Mouse (Mus musculus) limb, embryonic 12.5 days (tissue): Measurements from ENCODE around the gene Smtn. TPM values are rescaled to one million over a fixed set of nuclear protein-coding genes. Genes with fewer than 3 reads are reported as not detected.

Experiments
- ATAC-seq: fragments of 200-750 bp; cut with Nextera tagmentation; 2 replicates; pipeline ENCODE4 v1.8.0; 2017; ENCODE audit warnings: low read depth, moderate TSS enrichment; ENCODE audit not compliant: insufficient number of reproducible peaks, insufficient read depth, low FRiP score, low TSS enrichment
- H3K27ac ChIP-seq: fragments of 300-500 bp; sonication (generic); 2 replicates; pipeline ENCODE4 v1.5.1; 2016; ENCODE audit warnings: mild to moderate bottlenecking, moderate library complexity
- H3K27me3 ChIP-seq: fragments of 300-500 bp; sonication (generic); 2 replicates; pipeline ENCODE4 v1.6.1; 2016; ENCODE audit warnings: mild to moderate bottlenecking, moderate library complexity
- H3K36me3 ChIP-seq: fragments of 300-500 bp; sonication (generic); 2 replicates; pipeline ENCODE4 v1.6.1; 2016; ENCODE audit warnings: mild to moderate bottlenecking, moderate library complexity
- H3K4me1 ChIP-seq: fragments of 300-500 bp; sonication (generic); replicated peaks from 2 replicates; pipeline ENCODE4 v1.6.1; 2016
- H3K4me2 ChIP-seq: fragments of 300-500 bp; sonication (generic); 2 replicates; pipeline ENCODE4 v1.6.1; 2016; ENCODE audit warnings: mild to moderate bottlenecking, moderate library complexity
- H3K4me3 ChIP-seq: fragments of 300-500 bp; sonication (generic); replicated peaks from 2 replicates; pipeline ENCODE4 v1.5.1; 2016; ENCODE audit warnings: mild to moderate bottlenecking
- H3K9ac ChIP-seq: fragments of 300-500 bp; sonication (generic); replicated peaks from 2 replicates; pipeline ENCODE4 v1.6.1; 2016; ENCODE audit warnings: mild to moderate bottlenecking, moderate library complexity
- H3K9me3 ChIP-seq: fragments of 300-500 bp; sonication (generic); 2 replicates; pipeline ENCODE4 v1.6.1; 2016; ENCODE audit warnings: mild to moderate bottlenecking, moderate library complexity
- WGBS: fragments of 180-500 bp; shearing (Covaris S2); methylation state at CpG from one replicate; pipeline ENCODE4 v1.1.7; 2016; 5-methylcytosine and 5-hydroxymethylcytosine counted together
- polyA plus RNA-seq: library from polyadenylated mRNA; unstranded; fragments of >200 nt; fragmentation: Nextera tagmentation; extraction: Ambion mirVana; gene quantifications from 2 replicates; pipeline ENCODE4 v1.2.1, GENCODE M21; 2016

Gene Smtn
- polyA plus RNA-seq, 1 experiment from 2014 or later, result 46.4 TPM

DNA sequence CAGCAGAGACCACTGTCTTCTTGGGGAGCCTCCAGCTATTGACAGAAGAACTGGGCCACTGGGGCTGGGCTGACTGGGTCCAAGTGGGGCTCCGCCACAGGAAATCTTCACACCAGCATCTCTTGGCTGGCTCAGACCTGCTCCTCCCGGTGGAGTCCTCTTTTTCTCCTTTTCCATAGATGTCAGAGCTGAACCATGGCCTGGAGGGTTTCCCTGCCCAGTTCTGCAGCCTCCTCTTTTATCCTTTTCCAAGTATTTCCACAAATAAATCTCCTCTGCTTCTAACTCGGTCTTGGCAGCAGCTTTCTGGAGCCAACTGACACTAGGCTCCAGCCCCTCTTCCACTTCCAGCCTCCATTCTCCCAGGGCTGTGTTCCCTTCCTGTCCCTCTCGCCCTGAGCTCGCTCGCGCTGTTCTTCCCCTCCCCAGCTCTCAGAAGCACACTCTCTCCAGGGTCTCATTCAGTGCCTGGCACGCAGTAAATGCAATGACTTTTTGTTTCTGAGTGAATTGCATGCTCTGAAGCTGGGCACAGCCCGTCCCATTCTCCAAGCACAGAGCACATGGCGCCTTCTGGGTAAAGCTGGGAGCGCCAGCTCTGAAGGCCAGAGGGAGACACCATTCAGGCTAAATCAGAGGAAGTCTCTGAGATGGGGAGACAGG is 56.3 kb downstream of the Smtn start:
- H3K4me1 ChIP-seq, result peaks cover 12% of the 10 kb centered on the region
- WGBS, result 63% methylated on average over 11 of the region's 11 CpGs
- no peak overlapping the region for H3K27ac ChIP-seq
- H3K4me2 ChIP-seq, result no peak overlapping the region
- peak overlapping the region; percentile 31; the same call in 1 of the 2 replicates for H3K9ac ChIP-seq
- H3K27me3 ChIP-seq, result no peaks in the 10 kb centered on the region
- H3K36me3 ChIP-seq, result no peaks in the 10 kb centered on the region
- ATAC-seq, result no peak
- no peak overlapping the region for H3K4me3 ChIP-seq
- H3K9me3 ChIP-seq, result no peaks in the 10 kb centered on the region

- Histone ChIP-seq H3K36me3 (no peaks in the 10 kb centered on the region), H3K9ac (no peak overlapping the region), H3K9me3 (no peaks in the 10 kb centered on the region), H3K27ac (no peak overlapping the region), H3K27me3 (no peaks in the 10 kb centered on the region), H3K4me3 (no peak overlapping the region), H3K4me2 (no peak overlapping the region), H3K4me1 (no peaks in the 10 kb centered on the region)
- no peak for ATAC-seq
These were observed 64.9 kb downstream of the Smtn start for GRCm38 (mm10) chr11:3475489-3475888.

GRCm38 (mm10) chr11:3474480-3475115 is 65.8 kb downstream of the Smtn start:
- no peaks in the 10 kb centered on the region for H3K4me1 ChIP-seq
- ATAC-seq, result no peak
- no peaks in the 10 kb centered on the region for H3K27me3 ChIP-seq
- no peaks in the 10 kb centered on the region for H3K9me3 ChIP-seq
- no peak overlapping the region for H3K4me2 ChIP-seq
- H3K36me3 ChIP-seq, result no peaks in the 10 kb centered on the region
- no peak overlapping the region for H3K4me3 ChIP-seq
- H3K9ac ChIP-seq, result no peak overlapping the region
- H3K27ac ChIP-seq, result no peak overlapping the region
- 79% methylated on average over 7 of the region's 7 CpGs for WGBS

- ATAC-seq, result no peak
- WGBS, result 35% methylated on average over 1 of the region's 1 CpGs
- no peak overlapping the region for H3K4me2 ChIP-seq
- H3K36me3 ChIP-seq, result no peaks in the 10 kb centered on the region
- H3K4me1 ChIP-seq, result no peaks in the 10 kb centered on the region
- H3K27me3 ChIP-seq, result no peaks in the 10 kb centered on the region
- no peak overlapping the region for H3K9ac ChIP-seq
- H3K9me3 ChIP-seq, result no peaks in the 10 kb centered on the region
- no peak overlapping the region for H3K4me3 ChIP-seq
- no peak overlapping the region for H3K27ac ChIP-seq
These were observed 67.9 kb downstream of the Smtn start for GRCm38 (mm10) chr11:3472484-3472883.

DNA sequence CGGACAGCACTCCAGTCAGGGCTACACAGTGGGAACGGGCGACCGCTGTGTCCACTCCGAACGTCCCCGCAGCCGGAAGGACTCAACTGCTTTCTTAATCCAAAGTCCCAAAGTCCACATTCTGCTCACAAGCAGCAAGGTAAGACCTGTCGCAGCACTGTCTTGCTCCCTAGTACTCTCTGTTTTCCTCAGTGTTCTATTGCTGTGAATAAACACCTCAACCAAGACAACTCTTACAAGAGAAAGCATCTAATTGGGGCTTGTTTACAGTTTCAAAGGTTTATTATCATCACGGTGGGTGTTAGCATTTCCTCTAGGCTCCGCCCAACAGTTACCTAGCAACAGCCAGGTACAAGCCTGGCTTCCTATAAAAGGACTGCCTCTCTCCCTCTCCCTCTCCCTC is 69.0 kb downstream of the Smtn start:
- no peaks in the 10 kb centered on the region for H3K4me1 ChIP-seq
- no peak overlapping the region for H3K27ac ChIP-seq
- no peak overlapping the region; the same call in 1 of the 2 replicates for H3K4me2 ChIP-seq
- no peak overlapping the region for H3K9ac ChIP-seq
- H3K27me3 ChIP-seq, result no peaks in the 10 kb centered on the region
- WGBS, result 23% methylated on average over 11 of the region's 11 CpGs
- ATAC-seq, result no peak
- H3K36me3 ChIP-seq, result no peaks in the 10 kb centered on the region
- no peaks in the 10 kb centered on the region for H3K9me3 ChIP-seq
- H3K4me3 ChIP-seq, result no peak overlapping the region

Other genes starting within 250 kb of the Smtn start
- gene Pik3ip1, start 210.2 kb downstream of the Smtn start, polyA plus RNA-seq, result 15.1 and 18.8 TPM in 2 replicates
- 58.5 and 62.3 TPM in 2 replicates for gene Limk2, start 131.4 kb downstream of the Smtn start, polyA plus RNA-seq
- gene Rnf185, start 88.2 kb downstream of the Smtn start, polyA plus RNA-seq, result 35.4 and 36.8 TPM in 2 replicates
- 0.45 and 0.53 TPM in 2 replicates for gene Pla2g3, start 52.3 kb downstream of the Smtn start, polyA plus RNA-seq
- gene Inpp5j, start 35.8 kb downstream of the Smtn start, polyA plus RNA-seq, result 0.10 TPM in 1 of 2 replicates, not detected in the other
- 79.4 and 80.2 TPM in 2 replicates for gene Selenom, start 25.9 kb downstream of the Smtn start, polyA plus RNA-seq
- gene Morc2a, start 108.6 kb upstream of the Smtn start, polyA plus RNA-seq, result 50.5 and 54.0 TPM in 2 replicates